Mouse (Mus musculus) thymus, adult 2 months (tissue): ENCODE measurements around the gene Kndc1.

Experiments used
- CTCF ChIP-seq: fragments of 200-500 bp; IDR thresholded peaks from 2 replicates; pipeline ENCODE4 v1.5.1; 2012; ENCODE audit warnings: mild to moderate bottlenecking, control low read depth, low read length, moderate library complexity, borderline replicate concordance; ENCODE audit not compliant: control insufficient read depth, poor library complexity, insufficient read depth; ENCODE audit errors: extremely low read depth
- POLR2A ChIP-seq: fragments of 200-500 bp; IDR thresholded peaks from 2 replicates; pipeline ENCODE4 v1.6.1; 2012; ENCODE audit warnings: mild to moderate bottlenecking, low read length, control low read depth, moderate library complexity; ENCODE audit not compliant: control insufficient read depth, poor library complexity, insufficient read depth; ENCODE audit errors: extremely low read depth

DNA sequence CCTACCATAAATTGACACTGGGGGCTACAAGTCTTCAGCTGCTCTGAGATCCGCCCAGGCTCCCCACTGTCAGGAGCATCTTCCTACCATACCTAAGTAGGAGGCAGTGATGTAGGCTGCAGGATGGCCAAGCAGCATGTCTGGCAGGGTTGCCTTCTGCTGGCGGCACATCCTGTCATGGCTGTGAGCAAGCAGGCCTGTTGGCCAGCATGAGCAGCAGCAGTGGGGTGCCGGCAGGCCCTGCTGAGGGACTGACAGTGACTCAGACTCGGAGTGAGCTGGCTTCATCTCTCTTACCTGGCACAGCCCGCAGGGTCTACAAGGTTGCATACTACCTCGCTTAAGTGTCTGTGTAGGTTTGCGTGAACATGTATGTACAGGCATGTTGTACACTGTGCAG lies 5.0 kb downstream of the Kndc1 start:
- TF ChIP-seq POLR2A (no peak), CTCF (no peak)
